ENCODE assay signal across 14 mouse cellular contexts in the genomic region with DNA sequence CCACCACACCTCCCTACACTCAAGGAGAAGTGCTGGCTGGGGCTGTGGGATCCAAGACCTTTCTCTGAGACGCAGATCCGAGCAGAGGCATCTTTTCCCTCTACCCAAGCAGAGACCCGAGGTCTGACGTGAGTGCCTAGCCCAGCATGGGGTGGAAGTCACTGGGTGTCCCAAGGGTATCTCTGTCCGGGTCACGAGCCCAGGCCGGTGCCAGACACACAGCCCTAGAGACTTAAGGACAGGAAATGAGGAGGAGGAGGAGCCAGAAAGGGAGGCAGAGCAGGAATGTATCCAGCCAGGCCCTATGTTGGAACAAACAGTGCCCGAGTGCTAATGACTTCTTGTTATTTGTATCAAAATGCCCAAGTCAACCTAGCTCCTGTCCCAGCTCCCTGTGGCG. TPM values are rescaled to one million over a fixed set of nuclear protein-coding genes. Genes with fewer than 3 reads are reported as not detected.
DNase-seq lines count a peak whose midpoint lies in the region; ATAC-seq and TF ChIP-seq lines count a peak whose summit lies in the region.
"Had no signal": no experiment of that assay in that cellular context is flagged by ENCODE, and none has a peak within 500 bp of the region (broad histone marks: within the 10 kb centered on the region; RNA-seq: fewer than 3 reads in every experiment).

No protein-coding gene starts in this region.

- no peaks in the 10 kb centered on the region for H3K27me3 ChIP-seq in kidney, adult 2 months (replicated peaks; ENCODE audit: control insufficient read depth, insufficient read depth, low read length)

- peaks cover 14% of the 10 kb centered on the region; the same call in 1 of the 2 replicates for H3K36me3 ChIP-seq in kidney, adult 2 months (ENCODE audit: control insufficient read depth, insufficient read depth, low read length)
- H3K36me3 ChIP-seq: forebrain, embryonic 10.5 days; midbrain, embryonic 15.5 days had no signal

- peak; percentile 57 for DNase-seq in adrenal gland, postnatal 10 days
- DNase-seq in adrenal gland, postnatal 25 days = no peak
- DNase-seq in ES-CJ7 (ENCODE audit: low read depth, low spot score) = peak; percentile 41
- peak; percentile 89 for DNase-seq in kidney, adult 2 months
- peak; percentile 63 for DNase-seq in lung, postnatal 10 days
- no peak for DNase-seq in cerebellum, adult 9-11 months
- DNase-seq in left cerebral cortex, adult 11 months (ENCODE audit: low spot score) = no peak
- DNase-seq: left cerebral cortex, postnatal 4 days; lung, embryonic 14.5 days; spleen, adult 18-20 months had no signal

- 17% methylated on average over 9 of the region's 9 CpGs for WGBS in kidney, adult 2 months

- peak overlapping the region; percentile 24; the same call in 1 of the 2 replicates for H3K4me3 ChIP-seq in kidney, adult 2 months (ENCODE audit: insufficient read depth, low read depth, low read length)
- H3K4me3 ChIP-seq: forebrain, embryonic 10.5 days; midbrain, embryonic 15.5 days had no signal

- H3K4me1 ChIP-seq in kidney, adult 2 months (ENCODE audit: control insufficient read depth, insufficient read depth, low read length) = peaks cover 34% of the 10 kb centered on the region

- TF ChIP-seq POLR2A in kidney, adult 2 months (IDR thresholded peaks at IDR 0.05; ENCODE audit: low read depth, low read length) = no peak

- ATAC-seq in activated CD4-positive, CD25-positive, alpha-beta regulatory T cell, adult 4 months = no peak
- ATAC-seq: intestine, embryonic 16.5 days; midbrain, embryonic 15.5 days had no signal

- TF ChIP-seq CTCF in kidney, adult 2 months (conservative IDR thresholded peaks at IDR 0.05; ENCODE audit: insufficient read depth, insufficient read length, low read depth, low read length) = no peak

- H3K27ac ChIP-seq in kidney, adult 2 months (ENCODE audit: insufficient read depth, low read depth, low read length) = peak overlapping the region; percentile 82
- H3K27ac ChIP-seq: forebrain, embryonic 10.5 days; midbrain, embryonic 15.5 days had no signal

RNA-seq across cellular contexts. Expression of a gene that starts 5.0 kb away (rescaled TPM):
- 10 to 100 TPM; 22.1 to 24.2 TPM for total RNA-seq in adrenal gland, postnatal 10 days (2021)
- total RNA-seq in adrenal gland, postnatal 25 days (2021) = 16.9 and 26.0 TPM in 2 replicates
- 136 and 184 TPM in 2 replicates for polyA plus RNA-seq in kidney, adult 2 months (2012; rRNA removed)
- not detected for polyA plus RNA-seq in activated CD4-positive, CD25-positive, alpha-beta regulatory T cell, adult 4 months (2017; shearing (Covaris generic))

RNA-seq across cellular contexts. Expression of a gene that starts 15.6 kb away (rescaled TPM):
- 10 to 100 TPM; 66.1 to 78.6 TPM for total RNA-seq in adrenal gland, postnatal 10 days (2021)
- 92.4 and 108 TPM in 2 replicates for total RNA-seq in adrenal gland, postnatal 25 days (2021)
- 182 and 203 TPM in 2 replicates for polyA plus RNA-seq in kidney, adult 2 months (2012; rRNA removed)
- polyA plus RNA-seq in activated CD4-positive, CD25-positive, alpha-beta regulatory T cell, adult 4 months (2017; shearing (Covaris generic)) = 10 to 100 TPM; 23.6 to 29.0 TPM

RNA-seq across cellular contexts. Expression of a gene that starts 31.6 kb away (rescaled TPM):
- 1 to 10 TPM; 1.1 to 1.2 TPM for total RNA-seq in adrenal gland, postnatal 10 days (2021)
- total RNA-seq in adrenal gland, postnatal 25 days (2021) = 0.71 and 0.82 TPM in 2 replicates
- 2.4 and 2.9 TPM in 2 replicates for polyA plus RNA-seq in kidney, adult 2 months (2012; rRNA removed)
- polyA plus RNA-seq in activated CD4-positive, CD25-positive, alpha-beta regulatory T cell, adult 4 months (2017; shearing (Covaris generic)) = under 1 TPM in 1 of 2 experiments, not detected in 1; 0.33 TPM
- polyA plus RNA-seq: lung, embryonic 14.5 days had no signal

RNA-seq across cellular contexts. Expression of a gene that starts 57.1 kb away (rescaled TPM):
- 10 to 100 TPM; 14.1 to 18.8 TPM for total RNA-seq in adrenal gland, postnatal 10 days (2021)
- total RNA-seq in adrenal gland, postnatal 25 days (2021) = 20.1 and 25.4 TPM in 2 replicates
- 4.9 and 6.9 TPM in 2 replicates for polyA plus RNA-seq in kidney, adult 2 months (2012; rRNA removed)
- polyA plus RNA-seq in activated CD4-positive, CD25-positive, alpha-beta regulatory T cell, adult 4 months (2017; shearing (Covaris generic)) = 10 to 100 TPM; 23.4 to 30.7 TPM

Comparison
In these comparisons a context has a peak if more than half of its experiments do, and no peak if none do; other contexts are left out.
1. DNase-seq: peak in adrenal gland, postnatal 10 days (single experiment), ES-CJ7 (single experiment), kidney, adult 2 months (single experiment) and lung, postnatal 10 days (single experiment); none in adrenal gland, postnatal 25 days (single experiment), cerebellum, adult 9-11 months (single experiment) and left cerebral cortex, adult 11 months (single experiment).